Mouse (Mus musculus) testis, adult 2 months (tissue): ENCODE results near the gene Pttg1. TPM values are rescaled to one million over a fixed set of nuclear protein-coding genes. Genes with fewer than 3 reads are reported as not detected.

Source experiments
- H3K27ac ChIP-seq: fragments of 200-500 bp; 2 replicates; pipeline ENCODE4 v1.5.1; 2012; ENCODE audit warnings: low read depth, low read length; ENCODE audit not compliant: control insufficient read depth, insufficient read depth
- H3K27me3 ChIP-seq: fragments of 200-500 bp; 2 replicates; pipeline ENCODE4 v1.6.1; 2012; ENCODE audit warnings: mild to moderate bottlenecking, low read length, moderate library complexity; ENCODE audit not compliant: control insufficient read depth, insufficient read depth
- H3K36me3 ChIP-seq: fragments of 200-500 bp; 2 replicates; pipeline ENCODE4 v1.6.1; 2012; ENCODE audit warnings: mild to moderate bottlenecking, low read length; ENCODE audit not compliant: control insufficient read depth, insufficient read depth
- H3K4me1 ChIP-seq: fragments of 200-500 bp; 2 replicates; pipeline ENCODE4 v1.6.1; 2012; ENCODE audit warnings: low read length; ENCODE audit not compliant: control insufficient read depth, insufficient read depth
- H3K4me3 ChIP-seq: fragments of 200-500 bp; 2 replicates; pipeline ENCODE4 v1.5.1; 2012; ENCODE audit warnings: low read depth, mild to moderate bottlenecking, low read length, moderate library complexity, mixed read lengths; ENCODE audit not compliant: control insufficient read depth
- CTCF ChIP-seq: fragments of 200-500 bp; IDR thresholded peaks from 2 replicates; pipeline ENCODE4 v1.5.1; 2012; ENCODE audit warnings: low read depth, mild to moderate bottlenecking, inconsistent platforms, low read length, moderate library complexity; ENCODE audit not compliant: control insufficient read depth, insufficient read depth, insufficient replicate concordance
- POLR2A ChIP-seq: fragments of 200-500 bp; IDR thresholded peaks from 2 replicates; pipeline ENCODE4 v1.6.1; 2012; ENCODE audit warnings: low read depth, mild to moderate bottlenecking, inconsistent platforms, low read length, moderate library complexity; ENCODE audit not compliant: control insufficient read depth
- polyA plus RNA-seq: library from polyadenylated mRNA; depleted of rRNA; stranded (reverse); fragments of >200 nt; gene quantifications from 2 replicates; pipeline ENCODE4 v1.2.3, GENCODE M21; 2012

Pttg1 gene
- polyA plus RNA-seq, 1 experiment: 105 TPM

- Histone ChIP-seq H3K36me3 (no peaks in the 10 kb centered on the region), H3K27ac (no peak overlapping the region), H3K4me1 (no peaks in the 10 kb centered on the region), H3K4me3 (no peak overlapping the region), H3K27me3 (no peaks in the 10 kb centered on the region)
- TF ChIP-seq POLR2A: no peak
- no peak for TF ChIP-seq CTCF
Measured at GRCm38 (mm10) chr11:43392757-43393156, 33.3 kb downstream of the Pttg1 start.

DNA sequence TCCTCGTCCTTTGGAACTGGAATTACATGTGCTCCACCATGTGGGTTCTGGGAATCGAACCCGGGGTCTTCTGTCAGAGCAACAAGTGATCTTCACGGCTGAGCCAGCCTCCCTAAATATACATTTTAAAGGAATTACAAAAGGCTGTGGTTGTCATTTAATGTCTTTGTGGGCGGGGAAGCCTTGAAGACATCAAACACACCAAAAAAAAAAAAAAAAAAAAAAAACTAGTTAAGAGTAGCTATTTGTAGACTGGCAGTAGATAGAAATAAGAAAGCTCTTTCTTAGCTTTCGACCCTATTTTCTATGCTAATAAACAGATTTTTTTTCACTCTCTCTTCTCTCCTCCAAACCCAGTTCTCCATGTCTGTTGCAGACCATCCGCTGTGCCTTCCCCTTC is 36.9 kb downstream of the Pttg1 start:
- no peaks in the 10 kb centered on the region for H3K36me3 ChIP-seq
- H3K27me3 ChIP-seq: no peaks in the 10 kb centered on the region
- H3K4me3 ChIP-seq: no peak overlapping the region

GRCm38 (mm10) chr11:43388122-43389097 is 37.6 kb downstream of the Pttg1 start:
- no peaks in the 10 kb centered on the region for H3K27me3 ChIP-seq
- no peak overlapping the region for H3K4me3 ChIP-seq
- peaks cover 10% of the 10 kb centered on the region for H3K4me1 ChIP-seq
- no peak overlapping the region for H3K27ac ChIP-seq
- H3K36me3 ChIP-seq: no peaks in the 10 kb centered on the region
- no peak for TF ChIP-seq POLR2A
- TF ChIP-seq CTCF: no peak

More for the DNA sequence above, 36.9 kb downstream of the Pttg1 start:
- Histone ChIP-seq H3K27ac (no peak overlapping the region), H3K4me1 (peaks cover 10% of the 10 kb centered on the region)
- no peak for TF ChIP-seq CTCF
- no peak for TF ChIP-seq POLR2A

DNA sequence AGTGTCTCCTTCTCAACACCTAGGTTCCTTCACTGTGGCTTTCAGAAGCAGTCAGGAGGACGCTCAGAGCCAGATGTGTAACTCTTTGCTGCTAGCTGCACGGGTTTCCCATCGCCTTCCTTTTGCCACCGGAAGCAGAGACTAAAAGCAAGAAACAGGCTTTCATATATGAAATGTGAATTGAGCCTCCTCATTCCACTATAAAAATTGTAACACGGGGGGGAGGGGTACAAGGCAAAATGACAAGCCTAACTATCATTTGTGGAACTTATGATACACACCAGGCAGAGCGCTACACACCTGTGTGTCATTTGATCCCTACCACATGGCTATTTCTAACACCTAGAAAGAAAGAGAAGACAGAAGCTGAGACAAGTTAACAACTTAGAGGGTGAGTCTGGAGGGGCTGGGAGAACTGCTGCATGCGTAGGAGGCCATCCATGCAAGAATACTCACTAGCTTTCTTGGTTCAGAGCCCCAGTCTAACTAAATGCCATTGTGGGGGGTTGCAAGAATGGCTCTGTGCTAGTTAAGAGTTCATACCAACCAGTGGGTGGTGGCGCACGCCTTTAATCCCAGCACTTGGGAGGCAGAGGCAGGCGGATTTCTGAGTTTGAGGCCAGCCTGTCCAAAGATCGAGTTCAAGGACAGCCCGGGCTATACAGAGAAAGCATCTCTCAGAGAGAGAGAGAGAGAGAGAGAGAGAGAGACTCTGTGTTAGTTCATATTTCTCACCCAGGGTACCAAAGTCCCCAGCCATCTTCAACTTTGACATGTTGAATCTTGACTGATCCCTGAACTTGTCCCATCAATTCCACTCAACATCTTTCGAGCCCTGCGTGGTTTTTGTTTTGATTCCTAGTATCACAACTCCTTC is 38.8 kb downstream of the Pttg1 start:
- peaks cover 10% of the 10 kb centered on the region for H3K4me1 ChIP-seq
- no peaks in the 10 kb centered on the region for H3K36me3 ChIP-seq
- TF ChIP-seq POLR2A (no peak), CTCF (no peak)
- H3K27ac ChIP-seq: no peak overlapping the region
- H3K4me3 ChIP-seq: no peak overlapping the region
- H3K27me3 ChIP-seq: no peaks in the 10 kb centered on the region

DNA sequence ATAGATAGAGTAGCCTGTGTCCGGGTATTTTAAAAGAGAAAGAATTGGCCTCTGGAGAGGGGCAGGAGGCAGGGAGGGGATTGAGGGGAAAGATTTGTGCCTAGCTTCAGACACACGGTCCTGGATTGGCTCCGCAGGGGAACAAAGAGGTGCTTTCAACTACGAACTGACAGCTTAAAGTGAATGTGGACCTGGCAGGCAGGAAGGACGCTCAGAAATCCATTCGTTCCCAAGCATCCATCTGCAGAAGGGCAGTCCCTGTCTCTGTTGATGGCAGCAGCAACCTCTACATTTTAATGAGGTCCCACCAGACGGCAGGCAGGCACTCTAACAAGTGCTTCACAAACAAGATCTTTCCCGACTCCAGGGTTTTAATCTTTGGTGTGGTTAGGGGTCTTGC is 40.3 kb downstream of the Pttg1 start:
- Histone ChIP-seq H3K4me3 (peak overlapping the region; percentile 83), H3K4me1 (peaks cover 10% of the 10 kb centered on the region), H3K27me3 (no peaks in the 10 kb centered on the region), H3K36me3 (no peaks in the 10 kb centered on the region), H3K27ac (no peak overlapping the region; the same call in 1 of the 2 replicates)
- TF ChIP-seq POLR2A (no peak), CTCF (no peak)

GRCm38 (mm10) chr11:43385055-43385649 is 40.9 kb downstream of the Pttg1 start:
- Histone ChIP-seq H3K4me3 (peak overlapping the region; percentile 83), H3K27me3 (no peaks in the 10 kb centered on the region), H3K4me1 (peaks cover 10% of the 10 kb centered on the region), H3K36me3 (no peaks in the 10 kb centered on the region), H3K27ac (peak overlapping the region; percentile 2; the same call in 1 of the 2 replicates)
- no peak for TF ChIP-seq POLR2A
- no peak for TF ChIP-seq CTCF
